Mouse (Mus musculus) olfactory bulb, adult 2 months (tissue): Measurements from ENCODE around the gene AC124502.3.

Experiments used
- CTCF ChIP-seq: fragments of 200-500 bp; IDR thresholded peaks from 2 replicates; pipeline ENCODE4 v1.5.1; 2012; ENCODE audit warnings: low read depth, mild to moderate bottlenecking, low read length, moderate library complexity; ENCODE audit not compliant: insufficient read depth
- POLR2A ChIP-seq: fragments of 200-500 bp; IDR thresholded peaks from 2 replicates; pipeline ENCODE4 v1.6.1; 2012; ENCODE audit warnings: mild to moderate bottlenecking, low read depth, low read length, moderate library complexity; ENCODE audit not compliant: insufficient read depth

DNA sequence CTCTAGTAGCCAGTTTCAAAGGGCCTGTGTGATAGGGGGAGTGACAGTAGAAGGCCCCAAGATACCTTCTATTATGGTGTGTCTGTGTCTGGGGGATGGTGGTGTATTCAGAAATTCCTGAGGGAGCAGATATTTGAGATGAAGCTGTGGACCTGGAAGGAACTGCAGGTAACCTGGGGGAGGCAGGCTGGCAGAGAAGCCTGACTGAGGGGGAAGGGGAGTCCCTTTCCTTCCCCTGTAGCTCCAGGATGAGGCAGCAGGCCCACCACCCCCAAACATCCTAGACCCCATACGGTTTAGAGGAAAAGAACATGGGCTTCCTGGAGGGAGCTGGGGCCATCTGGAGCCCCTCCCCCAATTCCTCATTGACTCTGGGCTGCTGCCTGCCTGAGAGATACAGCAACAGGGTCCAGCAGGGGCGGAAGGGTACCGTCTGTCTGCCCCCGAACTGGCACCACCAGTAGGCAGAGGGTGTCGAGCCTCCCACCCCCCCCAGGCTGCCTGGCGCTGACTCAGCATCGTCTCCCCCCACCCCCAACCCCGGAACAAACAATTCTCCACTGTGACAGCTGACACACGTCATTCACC, 57.3 kb downstream of the AC124502.3 start:
- TF ChIP-seq CTCF (no peak), POLR2A (no peak)
